Mouse (Mus musculus): Measurements from ENCODE around the gene Olfr885.

Gene Olfr885

GRCm38 (mm10) chr9:38061022-38061421 lies at the start of gene Olfr885:
Gene Olfr885, plus strand, starts transcription at chr9:38061322.
- DNase-seq = no peak

GRCm38 (mm10) chr9:38025508-38025907 lies 35.6 kb upstream of the Olfr885 start, which contains the start of gene Olfr883:
Gene Olfr883, plus strand, starts transcription at chr9:38025808.
- DNase-seq = no peak

GRCm38 (mm10) chr9:38046255-38046654 lies 14.9 kb upstream of the Olfr885 start, which contains the start of gene Olfr884:
Gene Olfr884, plus strand, starts transcription at chr9:38046555.
- DNase-seq = no peak

- DNase-seq = no peak
Observed at GRCm38 (mm10) chr9:38083772-38084171, 22.6 kb downstream of the Olfr885 start, which contains the start of gene Olfr887. Gene Olfr887, plus strand, starts transcription at chr9:38084072.

- no peak for DNase-seq
Observed at GRCm38 (mm10) chr9:38107828-38108227, 46.7 kb downstream of the Olfr885 start, which contains the start of gene Olfr888. Gene Olfr888, plus strand, starts transcription at chr9:38108128.

All from cerebellum, adult 11 months (tissue).